Mouse (Mus musculus) ES-E14 (cell line): Measurements from ENCODE around the gene Wdr63. TPM values are rescaled to one million over a fixed set of nuclear protein-coding genes. Genes with fewer than 3 reads are reported as not detected.
"Not testable (repeated sequence)": the region's sequence is repeated elsewhere in the genome, so short reads cannot be mapped to it uniquely, and the experiment has no call there.

Source experiments
- DNase-seq: peaks from one replicate; pipeline ENCODE4 v3.0.0-alpha.2; 2013; ENCODE audit warnings: low read depth, low spot score
- H3K27ac ChIP-seq: 2 replicates; pipeline ENCODE4 v1.5.1; 2012; ENCODE audit warnings: low read depth, mild to moderate bottlenecking, low read length, moderate library complexity, mixed read lengths; ENCODE audit not compliant: poor library complexity, insufficient read depth, severe bottlenecking
- H3K36me3 ChIP-seq: 2 replicates; pipeline ENCODE4 v1.6.1; 2012; ENCODE audit warnings: mild to moderate bottlenecking, low read length, moderate library complexity, mixed read lengths; ENCODE audit not compliant: control insufficient read depth, poor library complexity, insufficient read depth, severe bottlenecking
- H3K4me1 ChIP-seq, 2 experiments: fragments of 150-350 bp in 1 of 2; sonication (generic) in 1 of 2; 2 replicates each; pipeline ENCODE4 v1.6.1; 2012; ENCODE audit warnings: low read length in 2 of 2, mild to moderate bottlenecking in 1 of 2, mixed read lengths in 1 of 2; ENCODE audit not compliant: control insufficient read depth in 2 of 2, insufficient read depth in 2 of 2, poor library complexity in 1 of 2
- H3K4me3 ChIP-seq, 2 experiments: fragments of 150-350 bp in 1 of 2; sonication (generic) in 1 of 2; 2 replicates each; pipeline ENCODE4 v1.5.1; 2012; ENCODE audit warnings: low read length in 2 of 2, low read depth in 1 of 2, mild to moderate bottlenecking in 1 of 2, mixed read lengths in 1 of 2; ENCODE audit not compliant: insufficient read depth in 1 of 2, poor library complexity in 1 of 2, severe bottlenecking in 1 of 2
- H3K9ac ChIP-seq: 2 replicates; pipeline ENCODE4 v1.6.1; 2012; ENCODE audit warnings: low read depth, mild to moderate bottlenecking, low read length, mixed read lengths; ENCODE audit not compliant: poor library complexity, insufficient read depth, severe bottlenecking
- H3K9me3 ChIP-seq: fragments of 150-350 bp; sonication (generic); 2 replicates; pipeline ENCODE4 v1.6.1; 2012; ENCODE audit warnings: low read depth, mild to moderate bottlenecking, low read length; ENCODE audit not compliant: control insufficient read depth, insufficient read depth
- CHD2 ChIP-seq: IDR thresholded peaks from 2 replicates; pipeline ENCODE4 v1.6.1; 2014; ENCODE audit warnings: mild to moderate bottlenecking, low read depth, low read length, inconsistent platforms
- HCFC1 ChIP-seq: IDR thresholded peaks from 2 replicates; pipeline ENCODE4 v1.6.1; 2012; ENCODE audit warnings: low read length, inconsistent platforms, borderline replicate concordance; ENCODE audit not compliant: insufficient read depth
- MAFK ChIP-seq: IDR thresholded peaks from 2 replicates; pipeline ENCODE4 v1.6.1; 2014; ENCODE audit warnings: mild to moderate bottlenecking, low read depth, low read length, inconsistent platforms; ENCODE audit not compliant: insufficient read depth
- ZC3H11A ChIP-seq: IDR thresholded peaks from 2 replicates; pipeline ENCODE4 v1.6.1; 2012; ENCODE audit warnings: low read depth, mild to moderate bottlenecking, inconsistent platforms, low read length, borderline replicate concordance
- ZNF384 ChIP-seq: IDR thresholded peaks from 2 replicates; pipeline ENCODE4 v1.6.1; 2012; ENCODE audit warnings: low read depth, low read length, inconsistent platforms
- in situ Hi-C, 2 experiments: fragments of 600-800 bp; cut with MboI; formaldehyde crosslinking; loops; one replicate each; pipeline ENCODE4 v1.15.1; 2025; ENCODE audit warnings: low sequenced_read_pairs in 2 of 2, inconsistent platforms in 1 of 2; ENCODE audit not compliant: unreplicated experiment in 2 of 2
- total RNA-seq: library from RNA; depleted of rRNA; stranded (reverse); fragments of 300-350 nt; gene quantifications from 2 replicates; pipeline ENCODE4 v1.2.3, GENCODE M21; 2012

Wdr63 gene
- total RNA-seq, 1 experiment: 0.67 TPM

DNA sequence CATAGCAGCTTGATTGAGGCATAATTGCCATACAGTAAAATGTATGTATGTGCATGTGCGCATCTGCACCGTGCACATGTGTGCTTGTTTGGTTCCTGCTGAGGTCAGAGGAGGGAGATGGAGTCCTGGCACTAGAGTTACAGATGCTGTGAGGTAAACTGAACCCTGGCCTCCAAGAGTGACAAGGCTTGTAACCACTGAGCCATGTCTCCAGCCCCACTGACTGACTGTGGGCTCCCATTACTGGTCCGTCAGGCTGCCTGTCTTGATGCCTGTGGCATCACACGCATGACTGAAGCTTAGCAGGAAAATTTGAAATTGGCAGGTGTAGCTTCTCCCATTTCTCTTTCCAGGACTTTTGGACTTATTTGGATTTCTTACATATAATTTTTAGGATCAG is 97.2 kb downstream of the Wdr63 start:
- DNase-seq: no peak

GRCm38 (mm10) chr3:146009859-146010645 is 97.9 kb downstream of the Wdr63 start:
- Histone ChIP-seq H3K9me3 (no peaks in the 10 kb centered on the region), H3K36me3 (peaks cover 8% of the 10 kb centered on the region; the same call in 1 of the 2 replicates), H3K4me3 (peak overlapping the region in 1 of 2 experiments; percentile 34; a peak in 1 of 4 replicates), H3K9ac (no peak overlapping the region; the same call in 1 of the 2 replicates), H3K27ac (no peak overlapping the region; the same call in 1 of the 2 replicates), H3K4me1 (peaks cover 0 to 11% of the 10 kb centered on the region in 2 experiments; a peak in 2 of 4 replicates)
- TF ChIP-seq CHD2 (no peak), ZNF384 (no peak)
- no peak for DNase-seq
- in situ Hi-C loops: no loop called here

More for the DNA sequence above, 97.2 kb downstream of the Wdr63 start:
- Histone ChIP-seq H3K4me1 (peaks cover 0 to 11% of the 10 kb centered on the region in 2 experiments; a peak in 2 of 4 replicates), H3K9me3 (no peaks in the 10 kb centered on the region), H3K4me3 (no peak overlapping the region), H3K36me3 (peaks cover 8% of the 10 kb centered on the region; the same call in 1 of the 2 replicates), H3K9ac (no peak overlapping the region), H3K27ac (no peak overlapping the region)
- TF ChIP-seq CHD2 (no peak), ZNF384 (no peak), MAFK (no peak), HCFC1 (no peak), ZC3H11A (no peak)
- in situ Hi-C loops: no loop called here

- in situ Hi-C loops: no loop called here
- TF ChIP-seq ZNF384 (no peak), HCFC1 (no peak), CHD2 (no peak), ZC3H11A (no peak), MAFK (no peak)
- no peaks in the 10 kb centered on the region for H3K9me3 ChIP-seq
- peaks cover 4% of the 10 kb centered on the region for H3K36me3 ChIP-seq
- H3K4me1 ChIP-seq: peaks cover 0 to 11% of the 10 kb centered on the region in 2 experiments; a peak in 2 of 4 replicates
- H3K9ac ChIP-seq: no peak overlapping the region
- no peak overlapping the region for H3K27ac ChIP-seq
- no peak overlapping the region for H3K4me3 ChIP-seq
- no peak for DNase-seq
Measured at GRCm38 (mm10) chr3:146007872-146008271, 100.1 kb downstream of the Wdr63 start.

GRCm38 (mm10) chr3:146004347-146005051 is 103.4 kb downstream of the Wdr63 start:
- TF ChIP-seq ZNF384 (0 out of 2 replicates have a peak, but pooled peaks have one; percentile 13), ZC3H11A (no peak)
- peaks cover 17% of the 10 kb centered on the region for H3K36me3 ChIP-seq
- no peak overlapping the region for H3K4me3 ChIP-seq
- H3K9me3 ChIP-seq: no peaks in the 10 kb centered on the region
- H3K4me1 ChIP-seq: peaks cover 0 to 2% of the 10 kb centered on the region in 2 experiments; a peak in 1 of 4 replicates
- H3K27ac ChIP-seq: no peak overlapping the region
- no peak for DNase-seq
- in situ Hi-C loops: no loop called here
- H3K9ac ChIP-seq: no peak overlapping the region

- H3K36me3 ChIP-seq, in situ Hi-C loops, H3K4me3 ChIP-seq, H3K27ac ChIP-seq, DNase-seq, H3K9ac ChIP-seq, H3K9me3 ChIP-seq, H3K4me1 ChIP-seq: not testable (repeated sequence)
Measured at GRCm38 (mm10) chr3:145996539-145996938, 111.4 kb downstream of the Wdr63 start.
